Mouse (Mus musculus): ENCODE measurements around the gene Tacr1. TPM values are rescaled to one million over a fixed set of nuclear protein-coding genes. Genes with fewer than 3 reads are reported as not detected.

Tacr1 gene
- polyA plus RNA-seq (2015; fragmentation: Nextera tagmentation; extraction: Ambion mirVana): 4.8 and 5.4 TPM in 2 replicates

GRCm38 (mm10) chr6:82401595-82402451, at the start of gene Tacr1:
Tacr1 (plus strand) TSS chr6:82402334.

